Mouse (Mus musculus) liver, postnatal 0 days (tissue): ENCODE measurements at regions not wholly inside any gene's neighbourhood (a gene's known extent, or its start where the extent isn't known, plus 50 kb on each side); places are given as distances from the start of the nearest gene placed in this dataset.

Source experiments
- CTCF ChIP-seq: sonication (generic); IDR thresholded peaks from 2 replicates; pipeline ENCODE4 v1.5.1; 2016; ENCODE audit warnings: antibody characterized with exemption, low read depth
- EP300 ChIP-seq: IDR thresholded peaks from 2 replicates; pipeline ENCODE4 v1.6.1; 2016; ENCODE audit warnings: antibody characterized with exemption, low read depth, mild to moderate bottlenecking

GRCm38 (mm10) chr4:89419507-89419906 lies 108.7 kb upstream of the Cdkn2b start:
- TF ChIP-seq CTCF, result no peak
- TF ChIP-seq EP300, result no peak
